Mouse (Mus musculus) MEL (cell line): ENCODE results near the gene Klf6.

Experiments
- BHLHE40 ChIP-seq: IDR thresholded peaks from 2 replicates; pipeline ENCODE4 v1.6.1; 2012; ENCODE audit warnings: low read depth, mild to moderate bottlenecking, inconsistent platforms, low read length, improper control_type of control experiment, borderline replicate concordance
- CHD1 ChIP-seq: IDR thresholded peaks from 2 replicates; pipeline ENCODE4 v1.6.1; 2012; ENCODE audit warnings: low read depth, mild to moderate bottlenecking, inconsistent platforms, low read length, improper control_type of control experiment
- CHD2 ChIP-seq: IDR thresholded peaks from 2 replicates; pipeline ENCODE4 v1.6.1; 2011; ENCODE audit warnings: low read length, improper control_type of control experiment
- CTCF ChIP-seq, 3 experiments: IDR thresholded peaks in 2 of 3; conservative IDR thresholded peaks in 1 of 3; 2 replicates each; pipeline ENCODE4 v1.5.1; 2011 to 2012; ENCODE audit warnings: low read length in 3 of 3, low read depth in 2 of 3, mild to moderate bottlenecking in 2 of 3, improper control_type of control experiment in 1 of 3, inconsistent platforms in 1 of 3, mixed read lengths in 1 of 3, moderate library complexity in 1 of 3; ENCODE audit not compliant: control insufficient read depth in 1 of 3, insufficient read depth in 1 of 3, poor library complexity in 1 of 3, severe bottlenecking in 1 of 3
- E2F4 ChIP-seq: IDR thresholded peaks from 2 replicates; pipeline ENCODE4 v1.6.1; 2011; ENCODE audit warnings: low read depth, low read length, improper control_type of control experiment, borderline replicate concordance
- EP300 ChIP-seq, 2 experiments: IDR thresholded peaks; 2 replicates each; pipeline ENCODE4 v1.6.1; 2011; ENCODE audit warnings: improper control_type of control experiment in 2 of 2, low read length in 2 of 2, low read depth in 1 of 2, mild to moderate bottlenecking in 1 of 2
- ETS1 ChIP-seq: IDR thresholded peaks from 2 replicates; pipeline ENCODE4 v1.6.1; 2012; ENCODE audit warnings: low read depth, mild to moderate bottlenecking, inconsistent platforms, low read length, improper control_type of control experiment, moderate library complexity
- KAT2A ChIP-seq: conservative IDR thresholded peaks from 2 replicates; pipeline ENCODE4 v1.6.1; 2012; ENCODE audit warnings: low read depth, low read length, improper control_type of control experiment, inconsistent platforms
- MEF2A ChIP-seq: IDR thresholded peaks from 2 replicates; pipeline ENCODE4 v1.6.1; 2014; ENCODE audit warnings: low read depth, mild to moderate bottlenecking, inconsistent platforms, low read length, improper control_type of control experiment; ENCODE audit not compliant: poor library complexity, insufficient replicate concordance, severe bottlenecking; ENCODE audit errors: extremely low read depth
- POLR2A ChIP-seq, 2 experiments: IDR thresholded peaks; 2 replicates each; pipeline ENCODE4 v1.6.1; 2011 to 2012; ENCODE audit warnings: low read length in 2 of 2, mild to moderate bottlenecking in 2 of 2, control low read depth in 1 of 2, improper control_type of control experiment in 1 of 2, low read depth in 1 of 2, moderate library complexity in 1 of 2; ENCODE audit not compliant: control insufficient read depth in 1 of 2, insufficient read depth in 1 of 2, poor library complexity in 1 of 2
- POLR2AphosphoS2 ChIP-seq: IDR thresholded peaks from 2 replicates; pipeline ENCODE4 v1.6.1; 2011; ENCODE audit warnings: low read length, improper control_type of control experiment
- TCF12 ChIP-seq: IDR thresholded peaks from 2 replicates; pipeline ENCODE4 v1.6.1; 2014; ENCODE audit warnings: low read depth, mild to moderate bottlenecking, inconsistent platforms, low read length, improper control_type of control experiment, moderate library complexity
- USF1 ChIP-seq: IDR thresholded peaks from 2 replicates; pipeline ENCODE4 v1.6.1; 2014; ENCODE audit warnings: low read depth, mild to moderate bottlenecking, inconsistent platforms, low read length, improper control_type of control experiment, moderate library complexity
- USF2 ChIP-seq, 2 experiments: IDR thresholded peaks; 2 replicates each; pipeline ENCODE4 v1.6.1; 2011 to 2012; ENCODE audit warnings: improper control_type of control experiment in 2 of 2, low read length in 2 of 2, borderline replicate concordance in 1 of 2, inconsistent platforms in 1 of 2, low read depth in 1 of 2, mild to moderate bottlenecking in 1 of 2; ENCODE audit not compliant: insufficient read depth in 1 of 2

DNA sequence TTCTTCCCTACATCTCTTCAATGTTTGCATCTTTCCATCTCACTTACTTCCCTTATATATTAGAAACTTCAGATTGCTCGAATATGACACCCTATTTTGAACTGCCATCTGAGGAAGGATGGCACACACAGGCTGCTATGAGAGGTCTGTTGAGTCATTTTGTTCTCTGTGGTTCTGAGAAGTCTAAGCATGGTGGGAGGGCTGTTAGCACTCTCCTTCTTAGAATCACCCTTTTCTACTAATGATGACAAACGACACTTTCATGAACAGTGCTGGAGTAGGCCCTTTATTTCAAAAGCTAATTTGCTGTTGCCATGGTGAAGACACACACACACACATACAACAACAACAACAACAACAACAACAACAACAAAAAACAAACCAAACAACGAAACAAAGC lies 28.8 kb downstream of the Klf6 start:
- TF ChIP-seq CTCF (IDR thresholded peaks at IDR 0.05 in 2 of 3, conservative IDR thresholded peaks at IDR 0.05 in 1 of 3; ENCODE audit: control insufficient read depth in 1 of 3, insufficient read depth in 1 of 3, low read depth in 2 of 3, low read length in 3 of 3, poor library complexity in 1 of 3, severe bottlenecking in 1 of 3): no peak
- TF ChIP-seq ETS1: no peak
- no peak for TF ChIP-seq E2F4
- TF ChIP-seq CHD2: no peak
- no peak for TF ChIP-seq MEF2A
- no peak for TF ChIP-seq CHD1
- no peak for TF ChIP-seq EP300 (IDR thresholded peaks at IDR 0.05; ENCODE audit: low read depth in 1 of 2, low read length in 2 of 2)
- no peak for TF ChIP-seq BHLHE40
- no peak for TF ChIP-seq POLR2AphosphoS2
- TF ChIP-seq POLR2A (IDR thresholded peaks at IDR 0.05; ENCODE audit: control insufficient read depth in 1 of 2, insufficient read depth in 1 of 2, low read depth in 1 of 2, low read length in 2 of 2, poor library complexity in 1 of 2): no peak
- no peak for TF ChIP-seq KAT2A
- TF ChIP-seq USF1: no peak
- TF ChIP-seq TCF12: no peak
- TF ChIP-seq USF2 (IDR thresholded peaks at IDR 0.05; ENCODE audit: borderline replicate concordance in 1 of 2, insufficient read depth in 1 of 2, low read depth in 1 of 2, low read length in 2 of 2): no peak
